Mouse (Mus musculus) Patski (cell line): ENCODE measurements around the gene 4930590J08Rik. TPM values are rescaled to one million over a fixed set of nuclear protein-coding genes. Genes with fewer than 3 reads are reported as not detected.

Source experiments
- ATAC-seq: fragments of 100-300 bp; one replicate; pipeline ENCODE4 v1.8.0; 2021
- CTCF ChIA-PET: fragments of 350-600 bp; sonication (Branson Sonifier 250); formaldehyde crosslinking; loops from one replicate; lab custom pipeline; 2022; ENCODE audit warnings: inconsistent platforms; lab: Charles Lee
- POLR2A ChIA-PET: fragments of 350-600 bp; sonication (Branson Sonifier 250); formaldehyde crosslinking; loops from one replicate; lab custom pipeline; 2022; ENCODE audit warnings: antibody characterized with exemption, inconsistent platforms; lab: Charles Lee
- DNase-seq: peaks from one replicate; pipeline ENCODE4 v3.0.0-alpha.2; 2011; ENCODE audit warnings: low read depth, low spot score
- H3K27me3 ChIP-seq: fragments of 371-371 bp; one replicate; pipeline ENCODE4 v1.5.1; 2021
- CTCF ChIP-seq: fragments of 100-300 bp; IDR thresholded peaks from one replicate; pipeline ENCODE4 v1.5.1; 2021
- in situ Hi-C: fragments of 300-500 bp; cut with MboI; formaldehyde crosslinking; loops from 3 replicates; pipeline ENCODE4 v1.11.1; 2018; ENCODE audit warnings: low pct_unique_long_range_greater_than_20kb, mixed read lengths
- polyA plus RNA-seq: library from polyadenylated mRNA; unstranded; gene quantifications from one replicate; pipeline ENCODE4 v1.2.3, GENCODE M21; 2021

The 4930590J08Rik gene
- polyA plus RNA-seq, 1 experiment from 2014 or later: 0.40 TPM

GRCm38 (mm10) chr6:91960028-91960811 lies 57.6 kb downstream of the 4930590J08Rik start:
- DNase-seq: no peak
- in situ Hi-C loops: no loop called here
- ATAC-seq: no peak
- no peaks in the 10 kb centered on the region for H3K27me3 ChIP-seq
- no peak for TF ChIP-seq CTCF
- CTCF ChIA-PET: interaction anchor here (1.3 kb wide), 1 partner anchor 14 kb away, joined by 3 read pairs; no protein-coding TSS in a partner anchor
- POLR2A ChIA-PET: interaction anchor here (0.6 to 1.0 kb wide), 2 partner anchors 88 to 161 kb away, joined by 3 read pairs; no protein-coding TSS in a partner anchor

GRCm38 (mm10) chr6:91963429-91963828 lies 60.8 kb downstream of the 4930590J08Rik start:
- ChIA-PET POLR2A (no interaction called here), CTCF (no interaction called here)
- in situ Hi-C loops: no loop called here
- ATAC-seq (peak; percentile 67), DNase-seq (peak; percentile 61)
- H3K27me3 ChIP-seq: no peaks in the 10 kb centered on the region
- no peak for TF ChIP-seq CTCF

GRCm38 (mm10) chr6:91965060-91965459 lies 62.5 kb downstream of the 4930590J08Rik start:
- ChIA-PET POLR2A (no interaction called here), CTCF (interaction anchor here (1.0 kb wide), 1 partner anchor 211 kb away, joined by 3 read pairs; no protein-coding TSS in a partner anchor)
- H3K27me3 ChIP-seq: no peaks in the 10 kb centered on the region
- DNase-seq (peak; percentile 78), ATAC-seq (peak; percentile 81)
- in situ Hi-C loops: loop anchor here (5.0 kb wide), 1 partner anchor 67 kb away; no protein-coding TSS in a partner anchor
- no peak for TF ChIP-seq CTCF

DNA sequence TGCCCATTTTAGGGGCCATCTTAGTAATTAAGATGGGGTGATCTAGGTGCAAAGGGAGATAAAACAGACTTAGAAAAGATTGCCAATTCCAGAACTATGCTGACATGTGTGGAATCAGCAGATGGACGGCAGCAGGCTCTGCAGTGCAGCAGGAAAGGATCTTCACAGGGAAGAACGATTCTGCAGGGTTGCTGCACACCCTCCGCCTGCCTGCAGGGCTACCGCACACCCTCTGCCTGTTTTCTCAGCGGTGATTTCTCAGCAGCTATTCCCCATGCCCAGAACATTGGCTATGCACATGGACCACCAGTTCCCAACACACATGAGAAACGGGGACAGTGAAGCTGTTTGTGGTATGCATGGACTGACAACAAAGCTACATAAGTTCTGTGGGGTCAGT lies 63.4 kb downstream of the 4930590J08Rik start:
- no peaks in the 10 kb centered on the region for H3K27me3 ChIP-seq
- no peak for TF ChIP-seq CTCF
- ChIA-PET POLR2A (no interaction called here), CTCF (interaction anchor here (1.1 kb wide), 1 partner anchor 101 kb away, joined by 3 read pairs; no protein-coding TSS in a partner anchor)
- ATAC-seq (no peak), DNase-seq (no peak)
- in situ Hi-C loops: loop anchor here (5.0 kb wide), 1 partner anchor 66 kb away; no protein-coding TSS in a partner anchor

GRCm38 (mm10) chr6:91972201-91972646 lies 69.6 kb downstream of the 4930590J08Rik start:
- POLR2A ChIA-PET: no interaction called here

DNA sequence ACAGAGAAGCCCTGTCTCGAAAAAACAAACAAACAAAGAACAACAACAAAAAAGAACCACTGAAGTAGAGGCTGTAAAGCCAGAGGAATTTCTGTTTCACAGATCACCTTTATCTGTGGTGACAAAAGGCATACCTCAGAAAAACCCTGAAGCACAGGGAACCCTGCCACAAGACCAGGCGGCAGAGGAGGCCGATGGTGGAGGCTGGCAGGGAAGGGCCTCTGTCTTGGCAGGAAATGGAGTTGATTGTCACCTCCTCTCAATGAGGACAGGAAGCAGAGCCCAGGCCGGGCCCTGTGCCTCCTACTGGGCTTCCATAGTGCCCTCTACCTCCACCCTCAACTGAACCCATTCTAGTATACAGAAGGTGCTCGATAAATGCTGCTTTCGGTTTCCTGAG lies 71.4 kb downstream of the 4930590J08Rik start:
- POLR2A ChIA-PET: no interaction called here
- no peak for TF ChIP-seq CTCF
- CTCF ChIA-PET: no interaction called here
- ATAC-seq (no peak), DNase-seq (no peak)
- in situ Hi-C loops: no loop called here
- H3K27me3 ChIP-seq: no peaks in the 10 kb centered on the region

More at GRCm38 (mm10) chr6:91972201-91972646, 69.6 kb downstream of the 4930590J08Rik start:
- DNase-seq: no peak
- no peaks in the 10 kb centered on the region for H3K27me3 ChIP-seq
- no peak for TF ChIP-seq CTCF
- no peak for ATAC-seq
- in situ Hi-C loops: no loop called here
- CTCF ChIA-PET: no interaction called here

GRCm38 (mm10) chr6:91978371-91979300 lies 76.0 kb downstream of the 4930590J08Rik start, which contains the start of gene Fgd5:
Gene Fgd5 (plus strand): TSS chr6:91978878.
- no peak for TF ChIP-seq CTCF
- ATAC-seq (no peak), DNase-seq (no peak)
- CTCF ChIA-PET: no interaction called here
- in situ Hi-C loops: no loop called here
- peaks cover 3% of the 10 kb centered on the region for H3K27me3 ChIP-seq
- POLR2A ChIA-PET: no interaction called here

GRCm38 (mm10) chr6:91979301-91979996 lies 76.8 kb downstream of the 4930590J08Rik start:
- ChIA-PET POLR2A (no interaction called here), CTCF (no interaction called here)
- ATAC-seq (no peak), DNase-seq (no peak)
- peaks cover 3% of the 10 kb centered on the region for H3K27me3 ChIP-seq
- TF ChIP-seq CTCF: no peak
- in situ Hi-C loops: no loop called here

GRCm38 (mm10) chr6:91980011-91980410 lies 77.4 kb downstream of the 4930590J08Rik start:
- DNase-seq: no peak
- in situ Hi-C loops: no loop called here
- peaks cover 3% of the 10 kb centered on the region for H3K27me3 ChIP-seq
- ChIA-PET CTCF (no interaction called here), POLR2A (no interaction called here)
- ATAC-seq: no peak
- TF ChIP-seq CTCF: no peak

DNA sequence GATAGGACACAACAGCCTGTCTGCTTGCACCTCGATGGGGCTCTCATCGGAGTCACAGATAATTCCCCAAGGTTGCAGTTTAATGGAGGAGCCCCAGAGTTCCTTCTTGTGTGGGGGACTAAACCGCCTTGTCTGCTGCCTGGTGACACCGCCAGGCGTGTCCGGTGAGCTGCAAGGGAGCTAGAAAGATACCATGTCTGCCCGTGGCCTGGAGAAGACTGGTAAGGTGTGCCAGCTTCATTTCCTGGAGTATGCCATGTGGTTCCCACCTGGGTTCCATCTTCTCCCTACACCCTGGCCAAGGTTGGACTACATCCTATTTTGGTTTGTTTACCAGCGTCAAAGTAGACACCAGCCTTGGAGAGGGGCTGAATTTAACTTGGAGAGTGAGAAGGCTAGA lies 87.5 kb downstream of the 4930590J08Rik start:
- in situ Hi-C loops: no loop called here
- POLR2A ChIA-PET: interaction anchor here (0.7 kb wide), 1 partner anchor 264 kb away, joined by 3 read pairs; no protein-coding TSS in a partner anchor
- no peak for ATAC-seq
- CTCF ChIA-PET: no interaction called here
- DNase-seq: no peak
- peaks cover 6% of the 10 kb centered on the region for H3K27me3 ChIP-seq
- no peak for TF ChIP-seq CTCF
